Mouse (Mus musculus) spleen, adult 2 months (tissue): Measurements from ENCODE around the gene Pold4. TPM values are rescaled to one million over a fixed set of nuclear protein-coding genes. Genes with fewer than 3 reads are reported as not detected.

Source experiments
- DNase-seq, 2 experiments: peaks; one replicate each; pipeline versions ENCODE4 v3.0.0 to v3.0.0-alpha.2; 2012 to 2021; ENCODE audit warnings: low spot score in 2 of 2, low read depth in 1 of 2
- H3K27ac ChIP-seq: fragments of 200-500 bp; 2 replicates; pipeline ENCODE4 v1.5.1; 2012; ENCODE audit warnings: low read length, inconsistent platforms; ENCODE audit not compliant: insufficient read depth
- H3K27me3 ChIP-seq: fragments of 200-500 bp; 2 replicates; pipeline ENCODE4 v1.6.1; 2012; ENCODE audit warnings: mild to moderate bottlenecking, moderate library complexity, low read length, inconsistent platforms; ENCODE audit not compliant: control insufficient read depth, insufficient read depth
- H3K36me3 ChIP-seq: fragments of 200-500 bp; 2 replicates; pipeline ENCODE4 v1.6.1; 2012; ENCODE audit warnings: mild to moderate bottlenecking, low read length, inconsistent platforms; ENCODE audit not compliant: control insufficient read depth, insufficient read depth
- H3K4me1 ChIP-seq: fragments of 200-500 bp; 2 replicates; pipeline ENCODE4 v1.6.1; 2011; ENCODE audit warnings: inconsistent platforms; ENCODE audit not compliant: control insufficient read depth, insufficient read depth, insufficient read length
- H3K4me3 ChIP-seq: fragments of 200-500 bp; 2 replicates; pipeline ENCODE4 v1.5.1; 2011; ENCODE audit warnings: mild to moderate bottlenecking, inconsistent platforms; ENCODE audit not compliant: insufficient read depth, insufficient read length; ENCODE audit errors: extremely low read depth
- CTCF ChIP-seq: fragments of 200-500 bp; IDR thresholded peaks from 2 replicates; pipeline ENCODE4 v1.5.1; 2011; ENCODE audit warnings: mild to moderate bottlenecking, inconsistent platforms; ENCODE audit not compliant: insufficient read depth, insufficient read length, insufficient replicate concordance; ENCODE audit errors: extremely low read depth
- POLR2A ChIP-seq: fragments of 200-500 bp; IDR thresholded peaks from 2 replicates; pipeline ENCODE4 v1.6.1; 2011; ENCODE audit warnings: low read depth, low read length, inconsistent platforms
- WGBS: fragments of 180-500 bp; shearing (Covaris S2); methylation state at CpG from one replicate; pipeline ENCODE4 v1.1.7; 2018; 5-methylcytosine and 5-hydroxymethylcytosine counted together
- polyA plus RNA-seq: library from polyadenylated mRNA; depleted of rRNA; stranded (reverse); fragments of >200 nt; gene quantifications from 2 replicates; pipeline ENCODE4 v1.2.3, GENCODE M21; 2012; rRNA removed

The Pold4 gene
- polyA plus RNA-seq, 1 experiment: 233 TPM

- no peak overlapping the region for H3K27ac ChIP-seq
- no peaks in the 10 kb centered on the region for H3K36me3 ChIP-seq
- no peak for DNase-seq
- no peak for TF ChIP-seq POLR2A
- no peak for TF ChIP-seq CTCF
- 90% methylated on average over 6 of the region's 6 CpGs for WGBS
- peaks cover 11% of the 10 kb centered on the region; the same call in 1 of the 2 replicates for H3K4me1 ChIP-seq
- no peaks in the 10 kb centered on the region for H3K27me3 ChIP-seq
- H3K4me3 ChIP-seq: no peak overlapping the region
Observed at GRCm38 (mm10) chr19:4270187-4270586, 38.5 kb downstream of the Pold4 start.

DNA sequence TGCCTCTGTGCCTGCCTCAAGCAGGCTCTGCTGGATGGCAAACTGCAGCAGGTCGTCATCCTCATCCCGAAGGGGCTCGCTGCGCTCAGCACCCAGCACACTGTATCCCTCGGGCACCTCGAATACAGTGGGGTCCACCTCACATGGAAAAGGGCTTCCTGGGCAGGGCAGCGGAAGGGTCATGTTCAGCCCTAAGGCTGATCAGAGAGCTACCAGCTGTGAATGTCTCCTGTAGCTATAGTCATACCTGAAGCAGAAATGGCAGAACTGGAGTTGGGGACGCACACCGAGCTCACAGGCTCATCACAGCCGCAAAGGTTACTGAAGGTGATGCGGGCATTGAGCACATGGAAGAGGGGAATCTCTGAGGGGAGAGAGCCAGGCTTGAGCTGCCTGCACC lies 39.3 kb downstream of the Pold4 start:
- no peak for TF ChIP-seq CTCF
- H3K4me1 ChIP-seq: peaks cover 11% of the 10 kb centered on the region; the same call in 1 of the 2 replicates
- no peaks in the 10 kb centered on the region for H3K27me3 ChIP-seq
- 92% methylated on average over 11 of the region's 11 CpGs for WGBS
- DNase-seq: no peak
- no peak overlapping the region for H3K27ac ChIP-seq
- no peaks in the 10 kb centered on the region for H3K36me3 ChIP-seq
- no peak overlapping the region for H3K4me3 ChIP-seq

DNA sequence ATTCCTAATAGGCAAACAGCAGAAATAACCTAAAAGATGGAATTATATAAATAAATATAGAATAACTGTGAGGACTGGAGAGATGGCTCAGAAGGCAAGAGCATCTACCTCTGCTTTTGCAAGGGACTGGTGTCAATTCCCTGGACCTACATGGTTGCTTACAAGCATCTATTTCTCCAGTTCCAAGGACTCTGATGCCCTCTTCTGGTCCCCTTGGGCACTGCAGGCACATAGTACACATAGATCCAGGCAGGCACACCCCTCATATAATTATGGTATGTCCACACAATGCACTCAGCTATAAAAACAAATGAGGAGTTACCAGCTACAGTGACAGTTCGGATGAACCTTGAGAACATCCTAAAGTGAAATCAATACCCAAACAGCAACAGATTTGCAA lies 47.8 kb downstream of the Pold4 start:
- H3K4me1 ChIP-seq: peaks cover 14% of the 10 kb centered on the region
- H3K4me3 ChIP-seq: no peak overlapping the region
- H3K27me3 ChIP-seq: no peaks in the 10 kb centered on the region
- WGBS: 93% methylated on average over 1 of the region's 1 CpGs
- TF ChIP-seq POLR2A (no peak), CTCF (no peak)
- DNase-seq: peak in 1 of 2 experiments; percentile 2
- peaks cover 1% of the 10 kb centered on the region; the same call in 1 of the 2 replicates for H3K36me3 ChIP-seq
- no peak overlapping the region for H3K27ac ChIP-seq

DNA sequence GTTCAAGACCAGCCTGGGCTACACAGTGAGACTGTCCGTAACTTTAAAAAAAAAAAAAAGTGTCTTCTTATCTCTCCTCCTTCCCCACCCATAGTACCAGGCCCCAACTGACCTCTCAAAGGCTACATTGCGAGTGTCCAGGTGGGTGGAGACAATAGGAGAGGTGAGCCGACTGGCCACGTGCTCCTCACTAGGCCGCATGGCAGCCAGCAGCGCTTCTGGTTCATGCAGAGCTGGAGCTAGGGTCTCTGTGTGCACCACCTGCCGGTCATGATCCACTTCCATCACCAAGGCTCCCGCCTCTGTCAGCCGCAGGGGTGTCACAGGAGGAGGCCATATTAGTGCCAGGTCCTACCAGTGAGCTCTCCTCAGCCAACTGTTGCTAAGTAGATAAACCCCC lies 48.7 kb downstream of the Pold4 start:
- over 99% methylated on average over 9 of the region's 9 CpGs for WGBS
- H3K27me3 ChIP-seq: no peaks in the 10 kb centered on the region
- DNase-seq: peak in 1 of 2 experiments; percentile 3
- H3K27ac ChIP-seq: no peak overlapping the region
- H3K4me1 ChIP-seq: peaks cover 15% of the 10 kb centered on the region
- peaks cover 3% of the 10 kb centered on the region; the same call in 1 of the 2 replicates for H3K36me3 ChIP-seq
- no peak overlapping the region for H3K4me3 ChIP-seq
- no peak for TF ChIP-seq CTCF

DNA sequence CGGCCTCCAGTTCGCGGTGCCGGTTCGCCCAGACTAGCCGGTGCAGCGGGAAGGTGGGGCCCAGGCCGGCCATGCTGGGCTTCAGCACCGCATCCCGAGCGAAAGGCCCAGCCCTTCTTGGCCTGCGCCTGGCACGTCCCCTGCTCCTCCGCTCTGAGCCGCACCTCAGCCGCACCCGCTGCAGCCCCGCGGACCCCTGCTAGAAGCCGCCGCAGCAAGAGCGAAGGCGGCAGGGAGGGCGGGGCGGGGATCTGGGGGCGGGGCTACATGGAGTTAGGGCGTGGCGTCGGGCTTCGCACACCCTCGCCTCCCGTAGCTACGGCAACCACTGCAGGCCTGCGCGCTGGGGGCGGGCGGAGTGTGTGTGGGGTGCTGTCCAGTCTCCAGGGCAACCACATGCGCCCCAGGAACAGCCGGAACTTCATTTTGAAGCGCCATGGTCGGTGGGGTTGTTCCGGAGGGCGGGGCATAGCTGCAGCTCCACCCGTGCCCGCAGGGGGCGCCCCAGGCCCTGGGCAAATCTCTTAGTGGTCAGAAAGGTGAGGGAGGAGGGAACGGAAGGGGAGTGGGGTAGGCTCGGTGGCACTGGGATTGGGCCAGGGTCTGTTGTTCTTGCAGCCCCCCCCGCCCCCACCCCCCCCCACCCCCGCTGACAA lies 51.3 kb downstream of the Pold4 start, which contains the start of gene Ankrd13d:
Ankrd13d (minus strand) TSS at position 240 of the 656 bp plus-strand sequence.
- Histone ChIP-seq H3K4me3 (peak within 1 kb of the TSS; percentile 73), H3K27me3 (no peaks in the 10 kb centered on the region), H3K27ac (peak within 1 kb of the TSS; percentile 23), H3K36me3 (peaks cover 28% of the 10 kb centered on the region), H3K4me1 (peaks cover 21% of the 10 kb centered on the region)
- peak; percentile 86 to 91 for DNase-seq
- 1% methylated on average over 47 of the region's 50 CpGs for WGBS
- TF ChIP-seq CTCF: peak; percentile 92
- no peak for TF ChIP-seq POLR2A

Other genes with a start within 250 kb of the Pold4 start
- gene Acy3, start 245.3 kb upstream of the Pold4 start, polyA plus RNA-seq: 9.6 and 11.1 TPM in 2 replicates
- gene Tbx10, start 239.1 kb upstream of the Pold4 start, polyA plus RNA-seq: not detected in 2 replicates
- 18.5 and 22.2 TPM in 2 replicates for gene Nudt8, start 231.3 kb upstream of the Pold4 start, polyA plus RNA-seq
- gene Gm49405, start 231.3 kb upstream of the Pold4 start, polyA plus RNA-seq: 2.9 and 3.1 TPM in 2 replicates
- 12.8 and 13.7 TPM in 2 replicates for gene Doc2g, start 228.6 kb upstream of the Pold4 start, polyA plus RNA-seq
- gene Ndufv1, start 219.1 kb upstream of the Pold4 start, polyA plus RNA-seq: 65.5 and 71.3 TPM in 2 replicates
- gene Gstp1, start 193.9 kb upstream of the Pold4 start, polyA plus RNA-seq: 179 and 335 TPM in 2 replicates
- 17.9 and 132 TPM in 2 replicates for gene Gstp2, start 185.9 kb upstream of the Pold4 start, polyA plus RNA-seq
- 13.0 and 15.7 TPM in 2 replicates for gene Gstp3, start 172.3 kb upstream of the Pold4 start, polyA plus RNA-seq
- gene Cabp2, start 150.3 kb upstream of the Pold4 start, polyA plus RNA-seq: 7.0 and 8.3 TPM in 2 replicates
- gene Cdk2ap2, start 134.7 kb upstream of the Pold4 start, polyA plus RNA-seq: 247 and 334 TPM in 2 replicates
- gene Pitpnm1, start 131.9 kb upstream of the Pold4 start, polyA plus RNA-seq: 358 and 415 TPM in 2 replicates
- gene Aip, start 106.0 kb upstream of the Pold4 start, polyA plus RNA-seq: 85.3 and 99.6 TPM in 2 replicates
- gene Gpr152, start 92.1 kb upstream of the Pold4 start, polyA plus RNA-seq: 0.09 and 0.11 TPM in 2 replicates
- 1.9 and 2.2 TPM in 2 replicates for gene Cabp4, start 87.9 kb upstream of the Pold4 start, polyA plus RNA-seq
- 386 and 394 TPM in 2 replicates for gene Coro1b, start 83.3 kb upstream of the Pold4 start, polyA plus RNA-seq
- 631 and 1,026 TPM in 2 replicates for gene Ptprcap, start 78.3 kb upstream of the Pold4 start, polyA plus RNA-seq
- 40.7 and 51.5 TPM in 2 replicates for gene Rps6kb2, start 68.5 kb upstream of the Pold4 start, polyA plus RNA-seq
- 52.0 and 64.5 TPM in 2 replicates for gene Carns1, start 56.4 kb upstream of the Pold4 start, polyA plus RNA-seq
- gene Tbc1d10c, start 40.6 kb upstream of the Pold4 start, polyA plus RNA-seq: 266 and 328 TPM in 2 replicates
- gene Ppp1ca, start 39.8 kb upstream of the Pold4 start, polyA plus RNA-seq: 464 and 481 TPM in 2 replicates
- gene Rad9a, start 30.2 kb upstream of the Pold4 start, polyA plus RNA-seq: 53.1 and 62.9 TPM in 2 replicates
- gene Clcf1, start 17.7 kb upstream of the Pold4 start, polyA plus RNA-seq: 128 and 163 TPM in 2 replicates
- not detected in 2 replicates for gene AC109138.7, start 17.5 kb upstream of the Pold4 start, polyA plus RNA-seq
- gene Ssh3, start 37.3 kb downstream of the Pold4 start, polyA plus RNA-seq: 43.3 and 51.1 TPM in 2 replicates
- gene Ankrd13d, start 51.2 kb downstream of the Pold4 start, polyA plus RNA-seq: 16.1 and 17.7 TPM in 2 replicates
- gene Grk2, start 74.3 kb downstream of the Pold4 start, polyA plus RNA-seq: 301 and 394 TPM in 2 replicates
- 98.9 and 115 TPM in 2 replicates for gene Kdm2a, start 166.4 kb downstream of the Pold4 start, polyA plus RNA-seq
- 4.0 and 4.9 TPM in 2 replicates for gene Rhod, start 207.5 kb downstream of the Pold4 start, polyA plus RNA-seq
- 0.68 and 0.85 TPM in 2 replicates for gene Syt12, start 245.5 kb downstream of the Pold4 start, polyA plus RNA-seq